Mouse (Mus musculus): ENCODE measurements at regions not wholly inside any gene's neighbourhood (a gene's known extent, or its start where the extent isn't known, plus 50 kb on each side); places are given as distances from the start of the nearest gene placed in this dataset.
A peak's percentile ranks its signal among the peaks of the same experiment; 100 is the strongest.

- DNase-seq, result peak; percentile 66
Observed at GRCm38 (mm10) chr9:46610101-46611005, 290.6 kb upstream of the 4931429L15Rik start.

- DNase-seq, result no peak
Observed at GRCm38 (mm10) chr9:46608695-46609094, 288.9 kb upstream of the 4931429L15Rik start.

- DNase-seq, result no peak
Observed at GRCm38 (mm10) chr9:46600803-46601202, 281.0 kb upstream of the 4931429L15Rik start.

- peak; percentile 34 for DNase-seq
Observed at GRCm38 (mm10) chr9:46599931-46600708, 280.3 kb upstream of the 4931429L15Rik start.

GRCm38 (mm10) chr9:46598518-46598917 is 278.7 kb upstream of the 4931429L15Rik start:
- DNase-seq, result no peak

GRCm38 (mm10) chr9:46593444-46593843 is 273.7 kb upstream of the 4931429L15Rik start:
- DNase-seq, result no peak

- DNase-seq, result no peak
Observed at GRCm38 (mm10) chr9:46592908-46593307, 273.1 kb upstream of the 4931429L15Rik start.

GRCm38 (mm10) chr9:46586818-46587217 is 267.0 kb upstream of the 4931429L15Rik start:
- no peak for DNase-seq

- no peak for DNase-seq
Observed at GRCm38 (mm10) chr9:46581844-46582243, 262.1 kb upstream of the 4931429L15Rik start.

- DNase-seq, result no peak
Observed at GRCm38 (mm10) chr9:46562301-46562700, 242.5 kb upstream of the 4931429L15Rik start.

GRCm38 (mm10) chr9:46558481-46558880 is 238.7 kb upstream of the 4931429L15Rik start:
- no peak for DNase-seq

GRCm38 (mm10) chr9:46557781-46558180 is 238.0 kb upstream of the 4931429L15Rik start:
- no peak for DNase-seq

GRCm38 (mm10) chr9:46555156-46555555 is 235.4 kb upstream of the 4931429L15Rik start:
- no peak for DNase-seq

GRCm38 (mm10) chr9:46554586-46555152 is 234.9 kb upstream of the 4931429L15Rik start:
- DNase-seq, result no peak

GRCm38 (mm10) chr9:46549416-46549815 is 229.6 kb upstream of the 4931429L15Rik start:
- no peak for DNase-seq

- no peak for DNase-seq
Observed at GRCm38 (mm10) chr9:46544326-46544725, 224.5 kb upstream of the 4931429L15Rik start.

- DNase-seq, result no peak
Observed at GRCm38 (mm10) chr9:46541001-46541400, 221.2 kb upstream of the 4931429L15Rik start.

GRCm38 (mm10) chr9:46538616-46539015 is 218.8 kb upstream of the 4931429L15Rik start:
- DNase-seq, result peak; percentile 44

- DNase-seq, result no peak
Observed at GRCm38 (mm10) chr9:46516401-46517130, 196.8 kb upstream of the 4931429L15Rik start.

- no peak for DNase-seq
Observed at GRCm38 (mm10) chr9:46512276-46513051, 192.7 kb upstream of the 4931429L15Rik start.

GRCm38 (mm10) chr9:46511307-46511706 is 191.5 kb upstream of the 4931429L15Rik start:
- peak; percentile 54 for DNase-seq

- no peak for DNase-seq
Observed at GRCm38 (mm10) chr9:46509896-46510295, 190.1 kb upstream of the 4931429L15Rik start.
